Comparison of ENCODE assay signal across 10 mouse cellular contexts in genomic region chr4:4299631-4300030, GRCm38 (mm10).
DNase-seq lines count a peak whose midpoint lies in the region; ATAC-seq and TF ChIP-seq lines count a peak whose summit lies in the region.
"Had no signal": no experiment of that assay in that cellular context is flagged by ENCODE, and none has a peak within 500 bp of the region (broad histone marks: within the 10 kb centered on the region; RNA-seq: fewer than 3 reads in every experiment).

No protein-coding gene starts in this region.

- no peak for ATAC-seq in limb, embryonic 11.5 days (ENCODE audit: insufficient number of reproducible peaks, low FRiP score, low TSS enrichment, low read depth)
- ATAC-seq in liver, postnatal 0 days: no peak

- H3K4me1 ChIP-seq in limb, embryonic 11.5 days (ENCODE audit: control insufficient read depth, insufficient read depth, low read length): no peaks in the 10 kb centered on the region
- H3K4me1 ChIP-seq in limb, embryonic 10.5 days: no peaks in the 10 kb centered on the region
- H3K4me1 ChIP-seq in ES-E14 (ENCODE audit: control insufficient read depth in 2 of 2, insufficient read depth in 2 of 2, low read length in 2 of 2, poor library complexity in 1 of 2): no peaks in the 10 kb centered on the region
- H3K4me1 ChIP-seq in liver, postnatal 0 days (ENCODE audit: insufficient read depth): no peaks in the 10 kb centered on the region
- H3K4me1 ChIP-seq: limb, embryonic 15.5 days had no signal

- no peak for TF ChIP-seq EP300 in liver, postnatal 0 days (IDR thresholded peaks at IDR 0.05; ENCODE audit: low read depth)

- in situ Hi-C loops in ES-E14 (cut with MboI; ENCODE audit: low sequenced_read_pairs in 2 of 2, unreplicated experiment in 2 of 2): loop anchor here in 1 of 2 experiments (5.0 kb wide), 1 partner anchor 157 kb away; no protein-coding TSS in a partner anchor

- H3K9ac ChIP-seq in limb, embryonic 11.5 days (ENCODE audit: low read length): no peak overlapping the region
- no peak overlapping the region for H3K9ac ChIP-seq in ES-E14 (ENCODE audit: insufficient read depth, low read depth, low read length, poor library complexity, severe bottlenecking)
- no peak overlapping the region for H3K9ac ChIP-seq in liver, postnatal 0 days (replicated peaks)
- H3K9ac ChIP-seq: limb, embryonic 15.5 days had no signal

- peak; percentile 31 for DNase-seq in limb, embryonic 11.5 days (ENCODE audit: low spot score)
- no peak for DNase-seq in limb, embryonic 10.5 days (ENCODE audit: low spot score)
- peak; percentile 37 for DNase-seq in ES-E14 (ENCODE audit: low read depth, low spot score)
- DNase-seq in embryo, embryonic 11.5 days (ENCODE audit: low read depth, low spot score): peak; percentile 9
- DNase-seq in liver, postnatal 0 days: no peak
- no peak for DNase-seq in layer of hippocampus, postnatal 36 days
- DNase-seq in cerebellum, adult 9-10 months: no peak
- no peak for DNase-seq in left cerebral cortex, postnatal 14 days (ENCODE audit: low spot score in 2 of 2)
- DNase-seq: heart, adult 11 months had no signal

- H3K27ac ChIP-seq in limb, embryonic 11.5 days (replicated peaks; ENCODE audit: low read depth, low read length): no peak overlapping the region
- H3K27ac ChIP-seq in limb, embryonic 10.5 days: no peak overlapping the region
- no peak overlapping the region for H3K27ac ChIP-seq in ES-E14 (ENCODE audit: insufficient read depth, low read depth, low read length, poor library complexity, severe bottlenecking)
- no peak overlapping the region for H3K27ac ChIP-seq in liver, postnatal 0 days (ENCODE audit: low read depth)

- intact Hi-C loops in left cerebral cortex, postnatal 14 days (cut with DNase I): loop anchor here (2.0 kb wide), 1 partner anchor 159 kb away; no protein-coding TSS in a partner anchor

- H3K36me3 ChIP-seq in limb, embryonic 11.5 days (ENCODE audit: control insufficient read depth, insufficient read depth, low read length): no peaks in the 10 kb centered on the region
- H3K36me3 ChIP-seq in limb, embryonic 10.5 days: no peaks in the 10 kb centered on the region
- no peaks in the 10 kb centered on the region for H3K36me3 ChIP-seq in ES-E14 (ENCODE audit: control insufficient read depth, insufficient read depth, low read length, poor library complexity, severe bottlenecking)
- H3K36me3 ChIP-seq in liver, postnatal 0 days (replicated peaks; ENCODE audit: insufficient read depth, low read length): no peaks in the 10 kb centered on the region
- H3K36me3 ChIP-seq: limb, embryonic 15.5 days had no signal

- H3K4me3 ChIP-seq in limb, embryonic 11.5 days (ENCODE audit: low read depth, low read length): no peak overlapping the region
- H3K4me3 ChIP-seq in limb, embryonic 10.5 days: no peak overlapping the region
- H3K4me3 ChIP-seq in ES-E14 (ENCODE audit: insufficient read depth in 1 of 2, low read depth in 1 of 2, low read length in 2 of 2, poor library complexity in 1 of 2, severe bottlenecking in 1 of 2): no peak overlapping the region
- no peak overlapping the region for H3K4me3 ChIP-seq in liver, postnatal 0 days (ENCODE audit: low read depth, low read length)
- H3K4me3 ChIP-seq: limb, embryonic 15.5 days had no signal

- H3K4me2 ChIP-seq in limb, embryonic 11.5 days (ENCODE audit: low read depth, severe bottlenecking): no peak overlapping the region
- H3K4me2 ChIP-seq in liver, postnatal 0 days (ENCODE audit: low read depth, low read length): no peak overlapping the region
- H3K4me2 ChIP-seq: limb, embryonic 15.5 days had no signal

- 32% methylated on average over 1 of the region's 1 CpGs for WGBS in limb, embryonic 11.5 days
- 57% methylated on average over 1 of the region's 1 CpGs for WGBS in limb, embryonic 10.5 days
- WGBS in liver, postnatal 0 days (ENCODE audit: insufficient replicate concordance): 46% methylated on average over 1 of the region's 1 CpGs

- peak; percentile 28 for TF ChIP-seq CTCF in liver, postnatal 0 days (IDR thresholded peaks at IDR 0.05; ENCODE audit: low read depth)

- H3K9me3 ChIP-seq in limb, embryonic 11.5 days (ENCODE audit: control insufficient read depth, low read length): no peaks in the 10 kb centered on the region
- H3K9me3 ChIP-seq in limb, embryonic 10.5 days (replicated peaks): no peaks in the 10 kb centered on the region
- H3K9me3 ChIP-seq in ES-E14 (ENCODE audit: control insufficient read depth, insufficient read depth, low read depth, low read length): no peaks in the 10 kb centered on the region
- H3K9me3 ChIP-seq in liver, postnatal 0 days (ENCODE audit: low read length): no peaks in the 10 kb centered on the region
- H3K9me3 ChIP-seq: limb, embryonic 15.5 days had no signal

- H3K27me3 ChIP-seq in limb, embryonic 11.5 days (ENCODE audit: control insufficient read depth, insufficient read depth, low read length): no peaks in the 10 kb centered on the region
- H3K27me3 ChIP-seq in limb, embryonic 10.5 days (ENCODE audit: low read depth, poor library complexity, severe bottlenecking): no peaks in the 10 kb centered on the region
- H3K27me3 ChIP-seq in liver, postnatal 0 days (ENCODE audit: insufficient read depth, low read length): no peaks in the 10 kb centered on the region
- H3K27me3 ChIP-seq: limb, embryonic 15.5 days had no signal

TF ChIP-seq in ES-E14, 5 proteins besides CTCF, POLR2A, EP300 and RAD21:
- TF ChIP-seq ZC3H11A (IDR thresholded peaks at IDR 0.05; ENCODE audit: borderline replicate concordance, low read depth, low read length) (peak; percentile 95), ZNF384 (IDR thresholded peaks at IDR 0.05; ENCODE audit: low read depth, low read length) (no peak), CHD2 (IDR thresholded peaks at IDR 0.05; ENCODE audit: low read depth, low read length) (no peak), HCFC1 (IDR thresholded peaks at IDR 0.05; ENCODE audit: borderline replicate concordance, insufficient read depth, low read length) (no peak), MAFK (IDR thresholded peaks at IDR 0.05; ENCODE audit: insufficient read depth, low read depth, low read length) (no peak)

Comparison
In these comparisons a context has a peak if more than half of its experiments do, and no peak if none do; other contexts are left out.
1. DNase-seq: peak in limb, embryonic 11.5 days (single experiment), ES-E14 (single experiment) and embryo, embryonic 11.5 days (single experiment); none in limb, embryonic 10.5 days (single experiment), liver, postnatal 0 days (single experiment), layer of hippocampus, postnatal 36 days (0 of 2), cerebellum, adult 9-10 months (single experiment) and left cerebral cortex, postnatal 14 days (0 of 2).